Mouse (Mus musculus) stomach, embryonic 15.5 days (tissue): ENCODE measurements around the gene C130032M10Rik. TPM values are rescaled to one million over a fixed set of nuclear protein-coding genes. Genes with fewer than 3 reads are reported as not detected.
A peak's percentile ranks its signal among the peaks of the same experiment; 100 is the strongest.

Experiments
- ATAC-seq: fragments of 200-750 bp; cut with Nextera tagmentation; 2 replicates; pipeline ENCODE4 v1.8.0; 2017; ENCODE audit warnings: low read depth, moderate number of reproducible peaks, moderate TSS enrichment; ENCODE audit not compliant: insufficient read depth, low FRiP score
- H3K27ac ChIP-seq: fragments of 300-500 bp; sonication (generic); 2 replicates; pipeline ENCODE4 v1.5.1; 2015; ENCODE audit warnings: mild to moderate bottlenecking, inconsistent platforms
- H3K27me3 ChIP-seq: fragments of 300-500 bp; sonication (generic); replicated peaks from 2 replicates; pipeline ENCODE4 v1.6.1; 2015; ENCODE audit warnings: inconsistent platforms
- H3K36me3 ChIP-seq: fragments of 300-500 bp; sonication (generic); 2 replicates; pipeline ENCODE4 v1.6.1; 2015; ENCODE audit warnings: inconsistent platforms
- H3K4me1 ChIP-seq: fragments of 300-500 bp; sonication (generic); 2 replicates; pipeline ENCODE4 v1.6.1; 2015; ENCODE audit warnings: inconsistent platforms
- H3K4me2 ChIP-seq: fragments of 300-500 bp; sonication (generic); 2 replicates; pipeline ENCODE4 v1.6.1; 2015; ENCODE audit warnings: mild to moderate bottlenecking, inconsistent platforms
- H3K4me3 ChIP-seq: fragments of 300-500 bp; sonication (generic); replicated peaks from 2 replicates; pipeline ENCODE4 v1.5.1; 2015; ENCODE audit warnings: inconsistent platforms
- H3K9ac ChIP-seq: fragments of 300-500 bp; sonication (generic); 2 replicates; pipeline ENCODE4 v1.6.1; 2015; ENCODE audit warnings: inconsistent platforms
- H3K9me3 ChIP-seq: fragments of 300-500 bp; sonication (generic); 2 replicates; pipeline ENCODE4 v1.6.1; 2016; ENCODE audit warnings: inconsistent platforms
- WGBS: fragments of 180-500 bp; shearing (Covaris S2); methylation state at CpG from one replicate; pipeline ENCODE4 v1.1.7; 2015; 5-methylcytosine and 5-hydroxymethylcytosine counted together
- polyA plus RNA-seq: library from polyadenylated mRNA; unstranded; fragments of >200 nt; fragmentation: Nextera tagmentation; extraction: Ambion mirVana; gene quantifications from 2 replicates; pipeline ENCODE4 v1.2.1, GENCODE M21; 2015

C130032M10Rik gene
- polyA plus RNA-seq, 1 experiment from 2014 or later: 0.19 TPM

- Histone ChIP-seq H3K27ac (peak overlapping the region; percentile 64; the same call in 1 of the 2 replicates), H3K9me3 (no peaks in the 10 kb centered on the region), H3K4me2 (no peak overlapping the region), H3K4me3 (no peak overlapping the region), H3K4me1 (peaks cover 11% of the 10 kb centered on the region), H3K27me3 (no peaks in the 10 kb centered on the region), H3K36me3 (no peaks in the 10 kb centered on the region), H3K9ac (no peak overlapping the region)
- ATAC-seq: no peak
Observed at GRCm38 (mm10) chr9:114553828-114554227, 38.3 kb downstream of the C130032M10Rik start.

DNA sequence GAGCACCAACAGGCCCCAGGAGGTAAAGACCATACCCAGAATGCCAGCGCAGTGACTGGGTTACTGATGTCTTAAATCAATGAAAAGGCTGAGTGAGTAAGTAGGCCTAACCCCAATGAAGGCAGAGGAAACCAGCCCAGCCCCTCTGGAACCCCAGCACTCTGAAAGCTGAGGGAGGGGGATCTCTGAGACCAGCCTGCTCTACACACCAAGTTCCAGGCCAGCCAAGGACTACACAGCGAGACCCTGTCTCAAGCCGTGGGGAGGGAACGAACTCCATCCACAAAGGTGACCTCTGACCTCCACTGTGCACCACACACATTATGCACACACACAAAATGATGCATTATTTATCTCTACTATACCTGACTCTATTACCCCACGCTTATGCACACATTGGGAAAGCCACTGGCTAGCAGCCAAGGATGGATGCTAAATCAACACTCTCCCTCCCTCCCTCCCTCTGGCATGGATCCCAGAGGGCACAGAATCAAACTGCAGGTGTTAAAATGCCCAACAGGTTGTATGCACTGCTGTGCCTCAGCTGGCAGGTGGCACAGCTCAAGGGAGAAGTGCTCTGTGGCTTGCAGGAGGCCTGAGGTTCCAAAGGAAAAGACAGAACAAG, 39.0 kb downstream of the C130032M10Rik start:
- no peak overlapping the region for H3K9ac ChIP-seq
- H3K4me1 ChIP-seq: peaks cover 11% of the 10 kb centered on the region
- ATAC-seq: peak; percentile 86
- 45% methylated on average over 5 of the region's 5 CpGs for WGBS
- H3K4me3 ChIP-seq: no peak overlapping the region
- no peak overlapping the region for H3K4me2 ChIP-seq
- no peaks in the 10 kb centered on the region for H3K27me3 ChIP-seq
- H3K9me3 ChIP-seq: no peaks in the 10 kb centered on the region
- H3K36me3 ChIP-seq: no peaks in the 10 kb centered on the region
- H3K27ac ChIP-seq: peak overlapping the region; percentile 68

- peaks cover 12% of the 10 kb centered on the region for H3K27me3 ChIP-seq
- H3K9me3 ChIP-seq: no peaks in the 10 kb centered on the region
- peaks cover 9% of the 10 kb centered on the region for H3K4me1 ChIP-seq
- H3K4me3 ChIP-seq: no peak overlapping the region
- no peak overlapping the region for H3K9ac ChIP-seq
- WGBS: 48% methylated on average over 10 of the region's 10 CpGs
- ATAC-seq: no peak
- H3K27ac ChIP-seq: 0 out of 2 replicates have a peak overlapping the region, but pooled peaks have one; percentile 18
- H3K36me3 ChIP-seq: no peaks in the 10 kb centered on the region
- H3K4me2 ChIP-seq: peak overlapping the region; percentile 31
Observed at GRCm38 (mm10) chr9:114556276-114556855, 40.9 kb downstream of the C130032M10Rik start.

DNA sequence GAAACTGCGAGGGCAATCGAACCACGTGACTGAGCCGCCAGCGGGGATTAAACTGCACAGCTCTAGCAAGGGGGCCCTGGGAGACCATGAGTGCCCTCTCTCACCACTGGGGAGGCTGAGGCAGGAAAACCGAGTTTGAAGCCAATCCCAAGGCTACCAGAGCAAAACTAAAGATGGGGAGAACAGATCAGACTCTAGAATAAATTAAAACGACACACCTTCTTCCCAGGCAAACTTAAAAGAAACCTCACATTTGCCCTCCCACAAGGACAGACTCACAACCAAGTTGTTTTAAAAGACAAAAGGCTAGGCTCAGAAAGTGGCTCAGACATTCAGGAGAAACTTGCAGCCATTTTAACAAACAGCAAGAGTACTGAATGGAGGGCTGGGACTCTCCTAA, 41.6 kb downstream of the C130032M10Rik start:
- peak overlapping the region; percentile 31 for H3K4me2 ChIP-seq
- no peak for ATAC-seq
- 29% methylated on average over 7 of the region's 7 CpGs for WGBS
- H3K4me3 ChIP-seq: no peak overlapping the region
- H3K4me1 ChIP-seq: peaks cover 11% of the 10 kb centered on the region
- H3K27me3 ChIP-seq: peaks cover 20% of the 10 kb centered on the region
- H3K9me3 ChIP-seq: no peaks in the 10 kb centered on the region
- no peak overlapping the region for H3K9ac ChIP-seq
- H3K36me3 ChIP-seq: no peaks in the 10 kb centered on the region
- H3K27ac ChIP-seq: peak overlapping the region; percentile 18; the same call in 1 of the 2 replicates

DNA sequence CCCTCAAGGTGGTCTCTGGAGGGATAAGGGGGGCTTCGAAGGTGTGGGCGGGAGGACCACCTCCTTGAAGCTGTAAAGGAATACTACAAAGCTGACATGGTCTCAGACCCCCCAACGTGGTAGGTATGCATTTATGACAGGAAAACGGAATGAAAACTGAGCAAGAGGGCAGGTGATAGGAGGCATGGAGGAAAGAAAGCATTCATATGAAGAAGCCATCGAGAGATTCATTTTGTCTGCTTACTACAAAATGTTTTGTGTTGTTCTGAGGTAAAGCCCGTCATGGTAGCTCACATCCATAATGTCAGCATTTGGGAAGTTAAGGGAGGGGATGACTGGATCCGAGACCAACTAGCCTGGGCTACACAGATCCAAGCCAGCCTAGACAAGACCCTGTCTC, 44.6 kb downstream of the C130032M10Rik start:
- peak overlapping the region; percentile 87 for H3K4me2 ChIP-seq
- H3K9ac ChIP-seq: no peak overlapping the region
- WGBS: 26% methylated on average over 7 of the region's 7 CpGs
- ATAC-seq: no peak
- H3K36me3 ChIP-seq: no peaks in the 10 kb centered on the region
- H3K9me3 ChIP-seq: no peaks in the 10 kb centered on the region
- no peak overlapping the region for H3K27ac ChIP-seq
- peak overlapping the region; percentile 57 for H3K4me3 ChIP-seq
- H3K27me3 ChIP-seq: peaks cover 38% of the 10 kb centered on the region
- peaks cover 16% of the 10 kb centered on the region for H3K4me1 ChIP-seq

- Histone ChIP-seq H3K4me2 (peak overlapping the region; percentile 87), H3K4me1 (peaks cover 11% of the 10 kb centered on the region), H3K27me3 (peaks cover 38% of the 10 kb centered on the region), H3K27ac (no peak overlapping the region), H3K4me3 (peak overlapping the region; percentile 57), H3K36me3 (no peaks in the 10 kb centered on the region), H3K9me3 (no peaks in the 10 kb centered on the region), H3K9ac (0 out of 2 replicates have a peak overlapping the region, but pooled peaks have one; percentile 3)
- WGBS: 6% methylated on average over 36 of the region's 36 CpGs
- no peak for ATAC-seq
Observed at GRCm38 (mm10) chr9:114560771-114561670, 45.5 kb downstream of the C130032M10Rik start.

- peaks cover 11% of the 10 kb centered on the region for H3K4me1 ChIP-seq
- ATAC-seq: no peak
- peak overlapping the region; percentile 87 for H3K4me2 ChIP-seq
- 5% methylated on average over 12 of the region's 12 CpGs for WGBS
- no peaks in the 10 kb centered on the region for H3K36me3 ChIP-seq
- H3K27ac ChIP-seq: no peak overlapping the region
- H3K9me3 ChIP-seq: no peaks in the 10 kb centered on the region
- H3K27me3 ChIP-seq: peaks cover 38% of the 10 kb centered on the region
- H3K4me3 ChIP-seq: peak overlapping the region; percentile 57
- H3K9ac ChIP-seq: 0 out of 2 replicates have a peak overlapping the region, but pooled peaks have one; percentile 3
Observed at GRCm38 (mm10) chr9:114561671-114561971, 46.1 kb downstream of the C130032M10Rik start.

GRCm38 (mm10) chr9:114562031-114562918, 46.8 kb downstream of the C130032M10Rik start:
- peak overlapping the region; percentile 57 for H3K4me3 ChIP-seq
- peaks cover 38% of the 10 kb centered on the region for H3K27me3 ChIP-seq
- no peak for ATAC-seq
- H3K9ac ChIP-seq: peak overlapping the region; percentile 57
- under 1% methylated on average over 87 of the region's 101 CpGs for WGBS
- no peaks in the 10 kb centered on the region for H3K9me3 ChIP-seq
- no peaks in the 10 kb centered on the region for H3K36me3 ChIP-seq
- H3K27ac ChIP-seq: peak overlapping the region; percentile 72
- H3K4me2 ChIP-seq: peak overlapping the region; percentile 87
- peaks cover 11% of the 10 kb centered on the region for H3K4me1 ChIP-seq

DNA sequence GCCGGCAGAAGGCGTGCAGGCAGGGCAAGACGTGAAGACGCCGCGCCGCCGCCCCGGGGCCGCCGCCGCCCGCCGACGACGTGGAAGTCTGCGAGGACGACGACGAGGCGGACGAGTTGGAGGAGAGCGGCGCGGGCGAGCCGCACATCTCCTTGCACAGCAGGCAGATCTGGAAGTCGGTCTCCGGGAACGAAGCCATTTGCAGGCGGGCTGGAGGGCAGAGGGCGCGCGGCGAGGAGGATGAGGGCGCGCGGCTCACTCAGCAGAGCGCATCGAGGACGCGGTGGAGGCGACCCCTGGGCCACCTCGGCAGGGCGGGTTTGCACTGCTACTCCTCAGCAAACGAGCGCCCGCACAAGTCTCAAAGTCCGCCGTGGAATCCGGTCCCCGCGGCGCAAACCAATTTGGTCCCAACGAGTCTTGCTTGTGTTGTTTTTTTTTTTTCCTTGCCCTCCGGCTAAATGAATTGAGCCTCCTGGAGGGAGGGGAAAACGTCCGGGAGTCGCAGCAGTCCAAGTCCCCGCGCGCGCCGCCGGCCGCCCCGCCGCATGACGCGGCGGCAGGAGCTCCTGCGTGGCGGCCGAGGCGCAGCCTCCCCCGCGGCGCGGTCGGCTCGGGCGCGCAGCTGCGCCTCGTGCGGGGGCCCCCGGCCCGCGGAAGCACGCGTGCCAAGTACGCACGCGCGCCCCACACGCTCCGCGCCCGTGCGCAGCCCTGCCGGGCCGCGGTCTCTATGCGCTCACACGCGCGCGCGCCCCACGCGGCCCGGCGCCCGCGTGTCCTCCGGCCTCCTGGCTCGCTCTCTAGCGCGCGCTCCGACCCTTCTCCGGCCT, 47.6 kb downstream of the C130032M10Rik start:
- Histone ChIP-seq H3K9me3 (no peaks in the 10 kb centered on the region), H3K9ac (peak overlapping the region; percentile 57), H3K4me2 (peak overlapping the region; percentile 87), H3K27ac (peak overlapping the region; percentile 72), H3K36me3 (no peaks in the 10 kb centered on the region), H3K4me3 (peak overlapping the region; percentile 57), H3K4me1 (peaks cover 11% of the 10 kb centered on the region), H3K27me3 (peaks cover 38% of the 10 kb centered on the region)
- no peak for ATAC-seq
- WGBS: under 1% methylated on average over 100 of the region's 122 CpGs

- peak within 1 kb of the TSS; percentile 57; the same call in 1 of the 2 replicates for H3K9ac ChIP-seq
- H3K4me1 ChIP-seq: peaks cover 11% of the 10 kb centered on the region
- H3K27ac ChIP-seq: peak within 1 kb of the TSS; percentile 72
- H3K9me3 ChIP-seq: no peaks in the 10 kb centered on the region
- H3K4me3 ChIP-seq: peak within 1 kb of the TSS; percentile 57
- peak; percentile 70; the same call in 1 of the 2 replicates for ATAC-seq
- H3K4me2 ChIP-seq: peak within 1 kb of the TSS; percentile 87
- H3K36me3 ChIP-seq: no peaks in the 10 kb centered on the region
- under 1% methylated on average over 91 of the region's 91 CpGs for WGBS
- peaks cover 38% of the 10 kb centered on the region for H3K27me3 ChIP-seq
Observed at GRCm38 (mm10) chr9:114563761-114564606, 48.5 kb downstream of the C130032M10Rik start, which contains the start of gene Trim71. Gene Trim71, minus strand, starts transcription at chr9:114564369.
